Mouse (Mus musculus) hindbrain, embryonic 15.5 days (tissue): ENCODE results near the gene Pan2. TPM values are rescaled to one million over a fixed set of nuclear protein-coding genes. Genes with fewer than 3 reads are reported as not detected.
"Not testable (repeated sequence)": the region's sequence is repeated elsewhere in the genome, so short reads cannot be mapped to it uniquely, and the experiment has no call there.

ENCODE experiments used
- ATAC-seq: fragments of 200-750 bp; cut with Nextera tagmentation; 2 replicates; pipeline ENCODE4 v1.8.0; 2017; ENCODE audit warnings: low read depth, moderate number of reproducible peaks, moderate TSS enrichment; ENCODE audit not compliant: low FRiP score
- H3K27ac ChIP-seq: fragments of 300-500 bp; sonication (generic); replicated peaks from 2 replicates; pipeline ENCODE4 v1.5.1; 2015; ENCODE audit warnings: mild to moderate bottlenecking, inconsistent platforms
- H3K27me3 ChIP-seq: fragments of 300-500 bp; sonication (generic); 2 replicates; pipeline ENCODE4 v1.6.1; 2015; ENCODE audit warnings: control low read depth, inconsistent platforms
- H3K36me3 ChIP-seq: fragments of 300-500 bp; sonication (generic); 2 replicates; pipeline ENCODE4 v1.6.1; 2015; ENCODE audit warnings: control low read depth, inconsistent platforms
- H3K4me1 ChIP-seq: fragments of 300-500 bp; sonication (generic); replicated peaks from 2 replicates; pipeline ENCODE4 v1.6.1; 2015; ENCODE audit warnings: control low read depth, inconsistent platforms
- H3K4me2 ChIP-seq: fragments of 300-500 bp; sonication (generic); 2 replicates; pipeline ENCODE4 v1.6.1; 2015; ENCODE audit warnings: moderate library complexity, mild to moderate bottlenecking, inconsistent platforms
- H3K4me3 ChIP-seq: fragments of 300-500 bp; sonication (generic); 2 replicates; pipeline ENCODE4 v1.5.1; 2015; ENCODE audit warnings: mild to moderate bottlenecking, inconsistent platforms
- H3K9ac ChIP-seq: fragments of 300-500 bp; sonication (generic); 2 replicates; pipeline ENCODE4 v1.6.1; 2015; ENCODE audit warnings: inconsistent platforms
- H3K9me3 ChIP-seq: fragments of 300-500 bp; sonication (generic); 2 replicates; pipeline ENCODE4 v1.6.1; 2016; ENCODE audit warnings: control low read depth, inconsistent platforms
- WGBS: fragments of 180-500 bp; shearing (Covaris S2); methylation state at CpG from one replicate; pipeline ENCODE4 v1.1.7; 2015; 5-methylcytosine and 5-hydroxymethylcytosine counted together
- polyA plus RNA-seq: library from polyadenylated mRNA; unstranded; fragments of >200 nt; fragmentation: Nextera tagmentation; extraction: Ambion mirVana; gene quantifications from 2 replicates; pipeline ENCODE4 v1.2.1, GENCODE M21; 2015

Pan2 gene
- polyA plus RNA-seq, 1 experiment from 2014 or later = 21.4 TPM

- Histone ChIP-seq H3K4me2 (peak within 1 kb of the TSS; percentile 74), H3K36me3 (no peaks in the 10 kb centered on the region), H3K27ac (peak within 1 kb of the TSS; percentile 89), H3K27me3 (no peaks in the 10 kb centered on the region), H3K9ac (peak within 1 kb of the TSS; percentile 74), H3K9me3 (no peaks in the 10 kb centered on the region), H3K4me1 (peaks cover 5% of the 10 kb centered on the region; the same call in 1 of the 2 replicates), H3K4me3 (peak within 1 kb of the TSS; percentile 93)
- WGBS = under 1% methylated on average over 43 of the region's 43 CpGs
- ATAC-seq = peak; percentile 99
Observed at GRCm38 (mm10) chr10:128270287-128270841, 32.8 kb upstream of the Pan2 start, which contains the start of gene Stat2. TSS of gene Stat2 (plus strand) at chr10:128270559.

GRCm38 (mm10) chr10:128270866-128271265, 32.3 kb upstream of the Pan2 start:
- Histone ChIP-seq H3K27ac (peak overlapping the region; percentile 89), H3K9ac (peak overlapping the region; percentile 74), H3K36me3 (no peaks in the 10 kb centered on the region), H3K27me3 (no peaks in the 10 kb centered on the region), H3K4me2 (peak overlapping the region; percentile 74), H3K4me3 (peak overlapping the region; percentile 93), H3K4me1 (peaks cover 5% of the 10 kb centered on the region; the same call in 1 of the 2 replicates), H3K9me3 (no peaks in the 10 kb centered on the region)
- no peak for ATAC-seq
- WGBS = 44% methylated on average over 7 of the region's 7 CpGs

GRCm38 (mm10) chr10:128271883-128272282, 31.3 kb upstream of the Pan2 start:
- peaks cover 3% of the 10 kb centered on the region; the same call in 1 of the 2 replicates for H3K36me3 ChIP-seq
- no peak overlapping the region for H3K27ac ChIP-seq
- WGBS = 73% methylated on average over 2 of the region's 2 CpGs
- no peaks in the 10 kb centered on the region for H3K9me3 ChIP-seq
- no peak overlapping the region for H3K4me2 ChIP-seq
- H3K9ac ChIP-seq = no peak overlapping the region
- no peak overlapping the region for H3K4me3 ChIP-seq
- no peaks in the 10 kb centered on the region for H3K27me3 ChIP-seq
- no peak for ATAC-seq
- H3K4me1 ChIP-seq = peaks cover 5% of the 10 kb centered on the region; the same call in 1 of the 2 replicates

- H3K36me3 ChIP-seq, H3K9me3 ChIP-seq, H3K4me3 ChIP-seq, H3K27ac ChIP-seq, H3K9ac ChIP-seq, H3K4me2 ChIP-seq, ATAC-seq, H3K4me1 ChIP-seq, H3K27me3 ChIP-seq: not testable (repeated sequence)
- 85% methylated on average over 7 of the region's 7 CpGs for WGBS
Observed at GRCm38 (mm10) chr10:128272819-128273439, 30.2 kb upstream of the Pan2 start.

GRCm38 (mm10) chr10:128275374-128275773, 27.8 kb upstream of the Pan2 start:
- H3K9ac ChIP-seq, H3K27ac ChIP-seq, H3K9me3 ChIP-seq, H3K4me3 ChIP-seq, H3K4me1 ChIP-seq, ATAC-seq, H3K4me2 ChIP-seq, H3K27me3 ChIP-seq: not testable (repeated sequence)
- peaks cover 16% of the 10 kb centered on the region for H3K36me3 ChIP-seq
- 96% methylated on average over 1 of the region's 1 CpGs for WGBS

GRCm38 (mm10) chr10:128278158-128278557, 25.0 kb upstream of the Pan2 start:
- 57% methylated on average over 6 of the region's 6 CpGs for WGBS
- no peak overlapping the region for H3K27ac ChIP-seq
- H3K9ac ChIP-seq = no peak overlapping the region
- no peaks in the 10 kb centered on the region for H3K4me1 ChIP-seq
- no peak overlapping the region for H3K4me3 ChIP-seq
- no peak for ATAC-seq
- no peaks in the 10 kb centered on the region for H3K27me3 ChIP-seq
- H3K9me3 ChIP-seq = no peaks in the 10 kb centered on the region
- peaks cover 29% of the 10 kb centered on the region for H3K36me3 ChIP-seq
- no peak overlapping the region for H3K4me2 ChIP-seq

- no peak for ATAC-seq
- no peak overlapping the region for H3K4me2 ChIP-seq
- no peaks in the 10 kb centered on the region for H3K27me3 ChIP-seq
- no peak overlapping the region for H3K4me3 ChIP-seq
- H3K4me1 ChIP-seq = no peaks in the 10 kb centered on the region
- H3K9ac ChIP-seq = no peak overlapping the region
- WGBS = 94% methylated on average over 6 of the region's 6 CpGs
- H3K36me3 ChIP-seq = peaks cover 50% of the 10 kb centered on the region
- H3K27ac ChIP-seq = no peak overlapping the region
- H3K9me3 ChIP-seq = no peaks in the 10 kb centered on the region
Observed at GRCm38 (mm10) chr10:128280943-128281342, 22.2 kb upstream of the Pan2 start.

- peaks cover 53% of the 10 kb centered on the region for H3K36me3 ChIP-seq
- H3K27me3 ChIP-seq = no peaks in the 10 kb centered on the region
- H3K27ac ChIP-seq = no peak overlapping the region
- ATAC-seq = no peak
- H3K4me2 ChIP-seq = no peak overlapping the region
- 96% methylated on average over 14 of the region's 14 CpGs for WGBS
- H3K9me3 ChIP-seq = no peaks in the 10 kb centered on the region
- H3K9ac ChIP-seq = no peak overlapping the region
- no peak overlapping the region for H3K4me3 ChIP-seq
- H3K4me1 ChIP-seq = no peaks in the 10 kb centered on the region
Observed at GRCm38 (mm10) chr10:128281682-128282081, 21.5 kb upstream of the Pan2 start.

- Histone ChIP-seq H3K9me3 (no peaks in the 10 kb centered on the region), H3K4me1 (no peaks in the 10 kb centered on the region), H3K36me3 (peaks cover 48% of the 10 kb centered on the region), H3K27ac (no peak overlapping the region), H3K9ac (no peak overlapping the region), H3K4me2 (no peak overlapping the region), H3K4me3 (no peak overlapping the region), H3K27me3 (no peaks in the 10 kb centered on the region)
- 88% methylated on average over 20 of the region's 20 CpGs for WGBS
- ATAC-seq = no peak
Observed at GRCm38 (mm10) chr10:128282886-128283450, 20.2 kb upstream of the Pan2 start.

- Histone ChIP-seq H3K4me3 (no peak overlapping the region), H3K4me2 (no peak overlapping the region), H3K27me3 (no peaks in the 10 kb centered on the region), H3K36me3 (peaks cover 44% of the 10 kb centered on the region), H3K27ac (0 out of 2 replicates have a peak overlapping the region, but pooled peaks have one; percentile 42), H3K9me3 (no peaks in the 10 kb centered on the region), H3K4me1 (no peaks in the 10 kb centered on the region), H3K9ac (no peak overlapping the region)
- WGBS = 63% methylated on average over 31 of the region's 31 CpGs
- ATAC-seq = peak; percentile 47; the same call in 1 of the 2 replicates
Observed at GRCm38 (mm10) chr10:128283604-128284579, 19.2 kb upstream of the Pan2 start.

GRCm38 (mm10) chr10:128290594-128290993, 12.5 kb upstream of the Pan2 start:
- H3K4me3 ChIP-seq, H3K9ac ChIP-seq, H3K27ac ChIP-seq, H3K4me1 ChIP-seq, H3K4me2 ChIP-seq, H3K27me3 ChIP-seq, ATAC-seq, H3K9me3 ChIP-seq: not testable (repeated sequence)
- H3K36me3 ChIP-seq = peaks cover 30% of the 10 kb centered on the region
- WGBS = 86% methylated on average over 1 of the region's 1 CpGs
